Mouse (Mus musculus) gastrocnemius, postnatal 4 days (tissue): ENCODE results near the gene Dnaja4. TPM values are rescaled to one million over a fixed set of nuclear protein-coding genes. Genes with fewer than 3 reads are reported as not detected.

Source experiments
- DNase-seq, 2 experiments: peaks; one replicate each; pipeline ENCODE4 v3.0.0; 2021 to 2022; ENCODE audit warnings: low spot score in 2 of 2, mixed read lengths in 2 of 2
- total RNA-seq, 2 experiments: library from RNA; stranded (reverse); gene quantifications; 2 replicates each; pipeline ENCODE4 v1.2.3; 2021

The Dnaja4 gene
- total RNA-seq, 2 experiments from 2014 or later, result 38.7 to 49.3 TPM

- DNase-seq, result peak; percentile 66 to 75
Observed at GRCm38 (mm10) chr9:54699345-54700173, 886 bp downstream of the Dnaja4 start.

DNA sequence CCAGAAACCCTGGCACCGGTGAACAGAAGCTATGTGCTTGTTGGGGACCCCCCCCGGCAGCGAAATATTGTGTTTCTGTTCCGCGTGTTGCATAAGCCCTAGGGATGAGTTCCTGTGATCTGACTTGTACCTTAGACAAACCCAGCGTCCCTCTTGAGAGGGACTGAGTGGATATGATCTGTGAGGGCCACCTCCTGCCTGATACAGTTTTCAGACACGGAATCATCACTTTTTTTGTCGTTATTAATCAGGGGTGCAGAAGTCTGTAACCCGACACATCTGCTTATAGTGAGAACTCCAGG lies 1.5 kb downstream of the Dnaja4 start:
- DNase-seq, result no peak

- DNase-seq, result no peak
Observed at GRCm38 (mm10) chr9:54700746-54701145, 2.1 kb downstream of the Dnaja4 start.

GRCm38 (mm10) chr9:54702581-54702980 lies 3.9 kb downstream of the Dnaja4 start:
- no peak for DNase-seq

GRCm38 (mm10) chr9:54704361-54704760 lies 5.7 kb downstream of the Dnaja4 start:
- no peak for DNase-seq

DNA sequence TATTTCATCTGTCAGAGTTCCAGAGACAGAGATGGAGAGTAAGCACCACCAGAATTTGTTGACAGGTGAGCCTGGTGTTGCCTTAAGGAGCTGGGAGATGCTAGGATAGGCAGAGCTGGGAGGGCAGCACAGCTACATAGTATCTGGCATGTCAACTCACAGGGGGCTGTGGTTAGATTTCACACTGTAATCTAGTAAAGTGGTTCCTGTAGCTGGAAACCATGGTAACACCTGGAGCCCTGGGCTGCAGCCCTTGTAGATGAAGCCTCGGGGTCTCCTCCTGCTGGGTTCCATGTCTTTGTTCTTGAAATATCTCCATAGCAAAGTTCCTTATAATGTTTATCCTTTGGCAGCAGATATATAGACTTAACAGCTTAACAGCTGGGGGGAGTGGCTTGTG lies 6.9 kb downstream of the Dnaja4 start:
- no peak for DNase-seq

DNA sequence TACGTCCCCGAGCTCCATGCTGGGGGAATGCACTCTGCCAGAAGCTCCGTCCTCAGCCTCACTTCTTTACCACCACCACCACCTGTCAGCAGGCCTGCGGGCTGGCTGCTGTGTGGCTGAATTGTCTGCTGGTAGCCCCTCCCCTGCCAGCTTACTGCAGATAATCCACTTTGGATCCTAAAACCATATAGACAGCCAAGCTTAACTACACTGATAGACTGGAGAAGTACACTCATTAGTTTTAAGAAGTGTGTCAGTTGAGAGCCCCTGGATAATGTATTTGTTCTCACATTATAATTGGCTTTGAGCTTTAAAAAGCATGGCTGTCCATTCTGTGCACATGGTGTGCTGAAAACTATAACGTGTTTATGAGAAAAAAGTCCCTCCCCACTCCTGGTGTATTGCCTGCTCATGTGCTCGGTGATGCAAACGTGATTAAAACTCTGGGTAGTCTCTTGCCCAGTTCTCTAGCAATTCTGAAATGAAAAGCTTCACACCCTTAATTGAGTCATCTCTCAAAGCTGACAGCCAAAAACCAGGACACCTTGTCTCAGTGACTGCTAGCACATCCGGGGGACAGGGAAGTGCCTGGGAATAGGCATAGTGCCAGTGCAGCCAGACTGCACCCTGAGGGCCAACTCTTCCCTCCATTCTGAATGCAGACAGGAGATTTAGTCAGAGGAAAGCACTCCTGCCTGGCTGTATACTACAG lies 8.8 kb downstream of the Dnaja4 start:
- DNase-seq, result no peak

GRCm38 (mm10) chr9:54708085-54708484 lies 9.4 kb downstream of the Dnaja4 start:
- DNase-seq, result no peak

- no peak for DNase-seq
Observed at GRCm38 (mm10) chr9:54715776-54716175, 17.1 kb downstream of the Dnaja4 start.

- DNase-seq, result no peak
Observed at GRCm38 (mm10) chr9:54717527-54717926, 18.9 kb downstream of the Dnaja4 start.

GRCm38 (mm10) chr9:54722156-54722555 lies 23.5 kb downstream of the Dnaja4 start:
- DNase-seq, result no peak

GRCm38 (mm10) chr9:54722596-54722995 lies 23.9 kb downstream of the Dnaja4 start:
- DNase-seq, result no peak

GRCm38 (mm10) chr9:54726315-54726714 lies 27.6 kb downstream of the Dnaja4 start:
- no peak for DNase-seq

DNA sequence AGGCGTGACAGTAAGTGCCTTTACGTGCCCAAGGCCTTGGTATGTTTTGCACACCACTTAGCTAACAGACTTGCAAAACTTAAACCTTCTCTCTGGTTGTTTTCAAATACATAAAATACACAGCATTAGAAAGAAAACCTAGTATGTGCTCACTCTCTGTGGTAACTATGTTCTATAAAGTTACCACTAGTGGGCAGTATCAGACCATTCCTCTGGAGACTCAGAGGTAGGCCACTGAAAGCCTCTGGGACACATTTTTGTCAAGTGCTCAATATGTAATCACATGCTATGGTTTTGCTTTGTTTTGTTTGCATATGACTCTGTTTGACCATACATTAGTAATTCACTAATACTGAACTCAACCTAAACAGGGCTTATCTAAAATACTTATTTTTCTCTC lies 33.4 kb downstream of the Dnaja4 start:
- no peak for DNase-seq

DNA sequence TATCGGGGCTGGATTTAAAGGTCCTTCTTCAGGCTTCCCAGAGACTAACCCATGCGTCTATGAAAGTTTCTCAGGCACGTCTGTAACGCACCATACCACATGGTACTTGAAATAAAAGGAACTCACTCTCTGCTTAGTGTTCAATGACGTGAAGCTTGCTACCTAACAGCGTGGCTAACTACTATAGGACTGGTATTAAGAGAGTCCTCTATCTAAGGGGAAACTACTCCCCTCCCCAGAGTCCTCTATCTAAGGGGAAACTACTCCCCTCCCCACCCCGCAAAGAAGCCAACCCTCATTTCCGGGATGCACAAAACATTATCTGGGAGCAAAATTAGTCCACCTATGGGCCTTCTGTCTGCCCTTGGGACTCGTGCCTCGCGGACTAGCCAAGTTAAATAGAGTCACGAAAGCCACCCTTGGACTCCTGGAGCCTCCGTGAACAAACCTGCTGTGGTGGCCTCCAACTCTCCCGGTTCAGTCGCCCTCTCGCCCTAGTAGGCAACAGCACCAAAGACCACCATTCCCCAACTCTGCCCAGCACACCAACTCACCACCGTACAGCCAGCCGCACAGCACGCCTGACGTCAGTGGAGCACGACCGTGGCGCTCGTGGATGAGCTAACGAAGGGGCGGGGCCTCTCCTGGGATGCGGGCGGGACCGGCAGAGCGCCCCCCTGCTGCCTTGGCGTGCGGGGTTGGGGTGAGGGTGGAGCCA lies 35.4 kb downstream of the Dnaja4 start, which contains the start of gene Wdr61:
TSS of gene Wdr61 (minus strand) at position 599 of the 718 bp plus-strand sequence.
- DNase-seq, result peak; percentile 98

DNA sequence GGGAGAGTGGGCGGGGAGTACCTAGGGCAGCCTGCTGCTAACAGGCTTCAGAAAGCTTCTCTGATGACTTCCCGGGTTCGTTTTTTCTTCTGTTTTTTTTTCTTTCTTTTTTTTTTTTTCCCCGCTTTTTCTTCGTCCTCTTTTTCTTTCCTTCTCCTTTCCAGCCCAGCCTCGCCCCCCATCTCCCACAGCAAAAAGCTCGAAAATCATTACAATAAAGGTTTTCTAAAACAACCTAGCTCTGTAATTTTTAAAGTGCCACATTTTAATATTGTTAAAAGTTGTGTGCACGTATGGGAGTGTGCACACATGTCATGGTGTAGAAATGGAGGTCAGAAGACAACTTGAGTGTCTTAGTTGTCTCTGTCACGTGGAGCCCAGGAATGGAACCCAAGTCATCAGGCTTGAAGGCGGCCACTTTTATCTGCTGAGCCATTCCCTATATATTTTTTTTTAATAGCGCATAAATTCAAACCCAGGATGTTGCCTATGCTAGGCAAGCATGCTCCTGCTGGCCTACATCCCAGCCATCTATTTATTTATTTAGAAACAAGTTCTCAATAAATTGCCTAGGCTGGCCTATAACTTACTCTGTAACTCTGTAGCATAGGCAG lies 36.1 kb downstream of the Dnaja4 start:
- DNase-seq, result no peak

DNA sequence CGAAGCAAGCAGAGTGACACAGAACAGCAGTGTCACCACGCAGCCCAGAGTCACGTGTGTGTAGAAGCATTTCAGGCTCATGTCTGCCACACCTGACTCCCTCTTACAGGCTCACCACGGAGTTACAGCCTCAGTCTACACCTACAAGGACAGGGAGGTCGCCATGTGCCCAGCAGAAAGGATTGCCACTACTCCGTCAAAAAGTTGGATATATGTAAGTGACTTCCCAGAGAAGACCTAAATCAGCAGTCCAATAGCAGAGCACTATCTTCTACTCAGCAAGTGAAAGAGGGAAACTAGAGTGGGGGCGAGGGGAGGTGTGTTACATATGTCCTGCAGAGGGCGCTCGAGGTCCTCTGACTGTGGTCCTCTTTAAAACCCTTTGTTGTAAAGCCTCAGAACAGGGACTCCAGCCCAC lies 37.6 kb downstream of the Dnaja4 start:
- no peak for DNase-seq

- peak in 1 of 2 experiments; percentile 57 for DNase-seq
Observed at GRCm38 (mm10) chr9:54738376-54738775, 39.7 kb downstream of the Dnaja4 start.

DNA sequence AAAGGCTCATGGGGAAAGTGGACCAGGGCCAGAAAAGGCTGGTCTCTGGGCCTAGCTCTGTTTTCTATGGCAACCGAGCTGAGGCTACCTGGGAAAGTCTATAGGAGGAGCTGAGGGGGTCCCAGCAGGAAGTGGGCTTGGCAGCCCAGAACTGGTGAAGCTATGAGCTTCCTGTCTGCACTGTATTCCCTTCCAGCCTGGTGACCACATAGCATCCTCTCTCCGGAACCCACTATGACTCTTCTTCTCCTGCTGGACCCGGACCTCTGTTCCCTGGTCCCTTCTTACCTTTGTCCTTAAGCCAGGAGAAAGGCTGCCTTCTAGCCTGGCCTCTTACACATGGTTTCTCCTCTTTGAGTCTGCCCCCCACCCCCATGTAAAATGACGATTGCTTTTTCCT lies 45.2 kb downstream of the Dnaja4 start:
- DNase-seq, result no peak

DNA sequence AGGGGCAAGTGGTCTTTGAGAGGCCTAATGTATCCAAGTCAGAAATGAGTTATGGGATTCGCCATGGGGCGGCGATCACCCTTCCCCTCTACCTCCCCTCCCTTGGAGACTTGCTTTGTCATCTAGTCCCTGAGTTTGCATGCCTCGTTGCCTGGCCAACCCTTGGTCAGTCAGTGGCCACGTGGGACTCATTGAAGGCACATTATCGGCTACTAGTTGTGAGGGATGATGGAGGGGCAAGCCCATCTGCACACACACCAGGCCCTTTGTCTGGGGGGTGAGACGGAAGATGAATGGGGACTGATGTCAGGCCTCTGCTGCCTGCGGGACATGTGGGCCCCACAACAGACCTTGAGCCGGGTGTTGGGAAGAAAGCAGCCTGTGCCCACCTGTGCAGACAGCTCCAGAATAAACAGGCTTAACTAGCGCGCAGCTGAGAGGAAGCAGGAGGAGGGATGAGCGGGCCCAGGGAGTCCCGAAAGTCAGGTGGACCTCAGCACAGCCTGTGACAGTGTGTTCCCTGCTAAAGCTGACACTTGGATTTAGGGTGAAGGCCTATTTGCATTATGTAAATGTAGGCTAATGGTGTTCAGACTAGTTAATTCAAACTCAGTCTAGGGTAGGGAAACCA lies 47.2 kb downstream of the Dnaja4 start:
- DNase-seq, result no peak
